Mouse (Mus musculus) macrophage (primary cell): Measurements from ENCODE around the gene Dgki. TPM values are rescaled to one million over a fixed set of nuclear protein-coding genes. Genes with fewer than 3 reads are reported as not detected.

Source experiments
- H3K27ac ChIP-seq: fragments of 350-480 bp; formaldehyde crosslinking; 2 replicates; pipeline ENCODE4 v1.9.0; 2021
- H3K36me3 ChIP-seq: fragments of 350-480 bp; formaldehyde crosslinking; 2 replicates; pipeline ENCODE4 v1.9.0; 2021; ENCODE audit errors: inconsistent target
- H3K4me3 ChIP-seq: fragments of 350-480 bp; formaldehyde crosslinking; 2 replicates; pipeline ENCODE4 v1.9.0; 2021; ENCODE audit errors: inconsistent target
- H3K79me2 ChIP-seq: fragments of 350-480 bp; formaldehyde crosslinking; 2 replicates; pipeline ENCODE4 v1.9.0; 2021; ENCODE audit errors: inconsistent target
- whole genome bisulfite sequencing: methylation state at CpG from one replicate; pipeline ENCODE4 v1.1.7; 2026; ENCODE audit warnings: inconsistent platforms; ENCODE audit not compliant: missing documents; 5-methylcytosine and 5-hydroxymethylcytosine counted together
- polyA plus RNA-seq: library from polyadenylated mRNA; stranded (reverse); fragments of 250-400 nt; gene quantifications from 3 replicates; pipeline ENCODE4 v1.2.4, GENCODE M21; 2018; ENCODE audit warnings: inconsistent platforms

Gene Dgki
- polyA plus RNA-seq, 1 experiment from 2014 or later = 0.07 TPM

- no peak overlapping the region for H3K4me3 ChIP-seq
- no peaks in the 10 kb centered on the region for H3K79me2 ChIP-seq
- WGBS = 78% methylated on average over 6 of the region's 6 CpGs
- H3K27ac ChIP-seq = no peak overlapping the region
- H3K36me3 ChIP-seq = no peaks in the 10 kb centered on the region
Measured at GRCm38 (mm10) chr6:37276834-37277715, 22.9 kb downstream of the Dgki start.

- no peak overlapping the region for H3K4me3 ChIP-seq
- H3K36me3 ChIP-seq = no peaks in the 10 kb centered on the region
- no peaks in the 10 kb centered on the region for H3K79me2 ChIP-seq
- WGBS = 96% methylated on average over 5 of the region's 5 CpGs
- H3K27ac ChIP-seq = no peak overlapping the region
Measured at GRCm38 (mm10) chr6:37276181-37276580, 23.8 kb downstream of the Dgki start.

- Histone ChIP-seq H3K4me3 (no peak overlapping the region), H3K27ac (no peak overlapping the region), H3K36me3 (no peaks in the 10 kb centered on the region), H3K79me2 (no peaks in the 10 kb centered on the region)
- WGBS = 86% methylated on average over 7 of the region's 8 CpGs
Measured at GRCm38 (mm10) chr6:37270905-37271591, 28.9 kb downstream of the Dgki start.

GRCm38 (mm10) chr6:37268589-37268988 lies 31.4 kb downstream of the Dgki start:
- Histone ChIP-seq H3K27ac (no peak overlapping the region), H3K36me3 (no peaks in the 10 kb centered on the region), H3K4me3 (no peak overlapping the region), H3K79me2 (no peaks in the 10 kb centered on the region)
- WGBS = 92% methylated on average over 6 of the region's 6 CpGs

- no peak overlapping the region for H3K27ac ChIP-seq
- no peaks in the 10 kb centered on the region for H3K79me2 ChIP-seq
- H3K36me3 ChIP-seq = no peaks in the 10 kb centered on the region
- no peak overlapping the region for H3K4me3 ChIP-seq
- WGBS = 100% methylated on average over 4 of the region's 4 CpGs
Measured at GRCm38 (mm10) chr6:37267952-37268351, 32.0 kb downstream of the Dgki start.

- WGBS = 8% methylated on average over 7 of the region's 7 CpGs
- Histone ChIP-seq H3K36me3 (no peaks in the 10 kb centered on the region), H3K4me3 (no peak overlapping the region), H3K27ac (no peak overlapping the region), H3K79me2 (no peaks in the 10 kb centered on the region)
Measured at GRCm38 (mm10) chr6:37262486-37262885, 37.5 kb downstream of the Dgki start.

- Histone ChIP-seq H3K27ac (no peak overlapping the region), H3K36me3 (no peaks in the 10 kb centered on the region), H3K4me3 (no peak overlapping the region), H3K79me2 (no peaks in the 10 kb centered on the region)
- 54% methylated on average over 10 of the region's 10 CpGs for WGBS
Measured at GRCm38 (mm10) chr6:37261236-37261852, 38.6 kb downstream of the Dgki start.

GRCm38 (mm10) chr6:37258662-37259061 lies 41.3 kb downstream of the Dgki start:
- Histone ChIP-seq H3K27ac (no peak overlapping the region), H3K79me2 (no peaks in the 10 kb centered on the region), H3K36me3 (no peaks in the 10 kb centered on the region), H3K4me3 (no peak overlapping the region)
- 69% methylated on average over 7 of the region's 7 CpGs for WGBS

- H3K27ac ChIP-seq = no peak overlapping the region
- no peaks in the 10 kb centered on the region for H3K79me2 ChIP-seq
- no peaks in the 10 kb centered on the region for H3K36me3 ChIP-seq
- 93% methylated on average over 8 of the region's 8 CpGs for whole genome bisulfite sequencing
- H3K4me3 ChIP-seq = no peak overlapping the region
Measured at GRCm38 (mm10) chr6:37254144-37254543, 45.8 kb downstream of the Dgki start.

GRCm38 (mm10) chr6:37252536-37252935 lies 47.4 kb downstream of the Dgki start:
- Histone ChIP-seq H3K36me3 (no peaks in the 10 kb centered on the region), H3K27ac (no peak overlapping the region), H3K4me3 (no peak overlapping the region), H3K79me2 (no peaks in the 10 kb centered on the region)
- WGBS = 78% methylated on average over 4 of the region's 4 CpGs

GRCm38 (mm10) chr6:37250671-37251070 lies 49.3 kb downstream of the Dgki start:
- H3K27ac ChIP-seq = no peak overlapping the region
- H3K4me3 ChIP-seq = no peak overlapping the region
- H3K36me3 ChIP-seq = no peaks in the 10 kb centered on the region
- WGBS = 96% methylated on average over 2 of the region's 2 CpGs
- no peaks in the 10 kb centered on the region for H3K79me2 ChIP-seq

- WGBS = 93% methylated on average over 7 of the region's 7 CpGs
- no peak overlapping the region for H3K4me3 ChIP-seq
- no peaks in the 10 kb centered on the region for H3K36me3 ChIP-seq
- no peak overlapping the region for H3K27ac ChIP-seq
- H3K79me2 ChIP-seq = no peaks in the 10 kb centered on the region
Measured at GRCm38 (mm10) chr6:37245757-37246156, 54.2 kb downstream of the Dgki start.

- H3K4me3 ChIP-seq = no peak overlapping the region
- H3K79me2 ChIP-seq = no peaks in the 10 kb centered on the region
- H3K36me3 ChIP-seq = no peaks in the 10 kb centered on the region
- WGBS = 91% methylated on average over 11 of the region's 11 CpGs
- no peak overlapping the region for H3K27ac ChIP-seq
Measured at GRCm38 (mm10) chr6:37244074-37244473, 55.9 kb downstream of the Dgki start.

GRCm38 (mm10) chr6:37242769-37243121 lies 57.2 kb downstream of the Dgki start:
- H3K36me3 ChIP-seq = no peaks in the 10 kb centered on the region
- no peaks in the 10 kb centered on the region for H3K79me2 ChIP-seq
- WGBS = 86% methylated on average over 5 of the region's 5 CpGs
- no peak overlapping the region for H3K27ac ChIP-seq
- no peak overlapping the region for H3K4me3 ChIP-seq
